Mouse (Mus musculus) olfactory bulb, adult 2 months (tissue): Measurements from ENCODE around the gene Slc30a1.

Experiments used
- CTCF ChIP-seq: fragments of 200-500 bp; IDR thresholded peaks from 2 replicates; pipeline ENCODE4 v1.5.1; 2012; ENCODE audit warnings: low read depth, mild to moderate bottlenecking, low read length, moderate library complexity; ENCODE audit not compliant: insufficient read depth
- POLR2A ChIP-seq: fragments of 200-500 bp; IDR thresholded peaks from 2 replicates; pipeline ENCODE4 v1.6.1; 2012; ENCODE audit warnings: mild to moderate bottlenecking, low read depth, low read length, moderate library complexity; ENCODE audit not compliant: insufficient read depth

- TF ChIP-seq POLR2A, result no peak
- TF ChIP-seq CTCF, result no peak
Observed at GRCm38 (mm10) chr1:191956871-191957270, 50.3 kb downstream of the Slc30a1 start.
